Mouse (Mus musculus) NIH3T3 (cell line): ENCODE data around the gene Olfr938.

ENCODE experiments used
- DNase-seq: peaks from one replicate; pipeline ENCODE4 v3.0.0-alpha.2; 2012; ENCODE audit warnings: low read depth

Olfr938 gene

DNA sequence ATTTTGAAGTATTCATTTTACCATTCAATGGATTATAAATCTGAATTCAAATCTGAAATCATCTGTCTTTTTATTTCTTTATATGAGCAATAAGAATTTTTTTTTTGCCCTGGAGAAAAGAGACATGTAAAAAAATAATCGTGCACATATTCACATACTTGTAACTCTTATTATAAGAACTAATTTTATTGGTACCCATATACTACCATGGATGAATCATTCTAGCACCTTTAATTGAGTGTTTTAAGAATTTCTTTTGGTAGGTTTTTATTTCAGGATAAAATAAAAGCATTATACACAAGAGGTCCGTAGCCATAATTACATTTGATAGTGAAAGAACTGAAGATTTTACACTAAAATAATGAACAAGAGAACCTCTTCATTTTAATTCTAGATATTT is at the start of gene Olfr938:
TSS of gene Olfr938 (minus strand) at position 101 of the 400 bp plus-strand sequence.
- DNase-seq: no peak

GRCm38 (mm10) chr9:39127831-39128230 is 49.1 kb upstream of the Olfr938 start, which contains the start of gene Olfr27:
TSS of gene Olfr27 (plus strand) at chr9:39128131.
- no peak for DNase-seq

DNA sequence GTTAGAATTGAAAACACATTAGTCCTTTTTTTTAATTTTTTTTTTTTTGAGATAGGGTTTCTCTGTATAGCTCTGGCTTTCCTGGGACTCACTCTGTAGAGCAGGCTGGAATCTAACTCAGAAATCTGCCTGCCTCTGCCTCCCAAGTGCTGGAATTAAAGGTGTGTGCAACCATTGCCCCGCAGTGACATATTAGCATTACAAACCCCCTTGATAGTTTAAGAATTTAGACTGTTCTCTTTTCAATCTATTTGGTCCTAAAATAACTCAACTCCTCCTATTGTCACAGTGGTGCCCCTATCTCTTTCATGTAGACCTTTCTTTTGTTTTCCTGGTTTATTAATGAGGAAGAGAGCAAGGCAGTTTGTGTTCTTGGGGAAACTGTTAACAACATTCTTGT is 48.6 kb upstream of the Olfr938 start:
- DNase-seq: no peak

GRCm38 (mm10) chr9:39064851-39065250 is 13.8 kb downstream of the Olfr938 start, which contains the start of gene Olfr937:
TSS of gene Olfr937 (minus strand) at chr9:39064951.
- DNase-seq: no peak
